Mouse (Mus musculus) embryonic fibroblast, embryonic 13.5 days (primary cell): ENCODE results near the gene Pla2g15.

Experiments used
- CTCF ChIP-seq: IDR thresholded peaks from 2 replicates; pipeline ENCODE4 v1.5.1; 2011; ENCODE audit warnings: mild to moderate bottlenecking, control low read depth, low read length, moderate library complexity, borderline replicate concordance; ENCODE audit not compliant: insufficient read depth
- POLR2A ChIP-seq: IDR thresholded peaks from 2 replicates; pipeline ENCODE4 v1.6.1; 2011; ENCODE audit warnings: low read depth, mild to moderate bottlenecking, control low read depth, low read length, moderate library complexity

DNA sequence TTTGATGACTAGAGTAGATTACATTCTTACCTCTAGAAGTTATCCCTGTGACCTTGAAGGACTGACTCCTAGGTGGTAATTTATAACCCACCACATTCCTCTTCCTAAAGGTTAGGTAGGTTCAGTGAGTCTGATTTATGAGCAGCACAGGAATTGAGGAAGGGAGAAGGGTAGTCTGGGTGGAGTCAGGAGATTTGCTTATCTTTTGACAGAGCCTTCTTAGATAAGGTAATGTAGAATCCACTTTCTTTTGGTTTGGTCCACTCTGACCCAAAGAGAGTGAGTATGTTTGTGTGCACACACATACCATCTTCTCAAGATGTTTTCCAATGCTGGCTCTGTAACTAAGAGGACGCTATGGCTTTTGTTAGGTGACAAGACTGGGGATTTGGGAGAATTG lies 27.4 kb downstream of the Pla2g15 start:
- TF ChIP-seq POLR2A = no peak
- TF ChIP-seq CTCF = no peak
